Mouse (Mus musculus): ENCODE measurements around the gene Dpp8.
"Not testable (repeated sequence)": the region's sequence is repeated elsewhere in the genome, so short reads cannot be mapped to it uniquely, and the experiment has no call there.

The Dpp8 gene

GRCm38 (mm10) chr9:65021887-65022579 lies 10.2 kb upstream of the Dpp8 start:
- DNase-seq (ENCODE audit: low spot score) = no peak

- peak; percentile 10 for DNase-seq (ENCODE audit: low spot score)
These were observed 9.6 kb upstream of the Dpp8 start for GRCm38 (mm10) chr9:65022580-65023135.

GRCm38 (mm10) chr9:65023447-65023846 lies 8.8 kb upstream of the Dpp8 start:
- DNase-seq (ENCODE audit: low spot score) = no peak

GRCm38 (mm10) chr9:65027241-65027640 lies 5.0 kb upstream of the Dpp8 start:
- DNase-seq (ENCODE audit: low spot score) = no peak

- DNase-seq (ENCODE audit: low spot score) = no peak
These were observed 3.9 kb upstream of the Dpp8 start for GRCm38 (mm10) chr9:65028313-65028712.

GRCm38 (mm10) chr9:65031355-65031754 lies 859 bp upstream of the Dpp8 start:
- DNase-seq (ENCODE audit: low spot score) = not testable (repeated sequence)

- no peak for DNase-seq (ENCODE audit: low spot score)
These were observed 333 bp upstream of the Dpp8 start for GRCm38 (mm10) chr9:65031894-65032268.

GRCm38 (mm10) chr9:65036456-65036855 lies 4.2 kb downstream of the Dpp8 start:
- DNase-seq (ENCODE audit: low spot score) = no peak

GRCm38 (mm10) chr9:65036861-65037260 lies 4.6 kb downstream of the Dpp8 start:
- no peak for DNase-seq (ENCODE audit: low spot score)

- peak; percentile 12 for DNase-seq (ENCODE audit: low spot score)
These were observed 9.2 kb downstream of the Dpp8 start for GRCm38 (mm10) chr9:65041430-65041829.

- no peak for DNase-seq (ENCODE audit: low spot score)
These were observed 14.8 kb downstream of the Dpp8 start for GRCm38 (mm10) chr9:65046993-65047392.

- DNase-seq (ENCODE audit: low spot score) = no peak
These were observed 17.2 kb downstream of the Dpp8 start for GRCm38 (mm10) chr9:65049422-65049821.

GRCm38 (mm10) chr9:65050981-65051380 lies 18.8 kb downstream of the Dpp8 start:
- DNase-seq (ENCODE audit: low spot score) = no peak

GRCm38 (mm10) chr9:65064251-65064650 lies 32.0 kb downstream of the Dpp8 start:
- DNase-seq (ENCODE audit: low spot score) = no peak

GRCm38 (mm10) chr9:65070587-65070986 lies 38.4 kb downstream of the Dpp8 start:
- DNase-seq (ENCODE audit: low spot score) = no peak

- DNase-seq (ENCODE audit: low spot score) = peak; percentile 15
These were observed 41.3 kb downstream of the Dpp8 start for GRCm38 (mm10) chr9:65073555-65073954.

- DNase-seq (ENCODE audit: low spot score) = no peak
These were observed 42.0 kb downstream of the Dpp8 start for GRCm38 (mm10) chr9:65074251-65074650.

- DNase-seq (ENCODE audit: low spot score) = no peak
These were observed 42.8 kb downstream of the Dpp8 start for GRCm38 (mm10) chr9:65074855-65075493.

- DNase-seq (ENCODE audit: low spot score) = no peak
These were observed 45.3 kb downstream of the Dpp8 start for GRCm38 (mm10) chr9:65077536-65077935.

- DNase-seq (ENCODE audit: low spot score) = not testable (repeated sequence)
These were observed 47.9 kb downstream of the Dpp8 start for GRCm38 (mm10) chr9:65080141-65080540.

GRCm38 (mm10) chr9:65083075-65083765 lies 51.0 kb downstream of the Dpp8 start:
- DNase-seq (ENCODE audit: low spot score) = no peak

- DNase-seq (ENCODE audit: low spot score) = no peak
These were observed 52.1 kb downstream of the Dpp8 start for GRCm38 (mm10) chr9:65084198-65084807.

Data from embryo, embryonic 10.5 days (tissue).